Mouse (Mus musculus) right cerebral cortex, postnatal 36 days (tissue): ENCODE results near the gene Anxa3.

ENCODE experiments used
- DNase-seq, 2 experiments: peaks; one replicate each; pipeline ENCODE4 v3.0.0; 2022; ENCODE audit warnings: low spot score in 2 of 2, mixed read lengths in 1 of 2

The Anxa3 gene

GRCm38 (mm10) chr5:96847986-96848385, 54.8 kb downstream of the Anxa3 start:
- DNase-seq, result no peak

GRCm38 (mm10) chr5:96848386-96848785, 55.2 kb downstream of the Anxa3 start:
- DNase-seq, result no peak

- no peak for DNase-seq
Measured at GRCm38 (mm10) chr5:96849232-96849631, 56.1 kb downstream of the Anxa3 start.

GRCm38 (mm10) chr5:96853451-96853850, 60.3 kb downstream of the Anxa3 start:
- DNase-seq, result no peak

GRCm38 (mm10) chr5:96854350-96854749, 61.2 kb downstream of the Anxa3 start:
- no peak for DNase-seq

GRCm38 (mm10) chr5:96859938-96860337, 66.8 kb downstream of the Anxa3 start:
- DNase-seq, result no peak

- no peak for DNase-seq
Measured at GRCm38 (mm10) chr5:96867171-96867570, 74.0 kb downstream of the Anxa3 start.

GRCm38 (mm10) chr5:96868893-96869292, 75.8 kb downstream of the Anxa3 start:
- DNase-seq, result no peak

- DNase-seq, result no peak
Measured at GRCm38 (mm10) chr5:96870996-96871395, 77.9 kb downstream of the Anxa3 start.

GRCm38 (mm10) chr5:96878178-96878577, 85.0 kb downstream of the Anxa3 start:
- DNase-seq, result no peak

GRCm38 (mm10) chr5:96878851-96879540, 85.9 kb downstream of the Anxa3 start:
- DNase-seq, result no peak

GRCm38 (mm10) chr5:96880231-96880630, 87.1 kb downstream of the Anxa3 start:
- DNase-seq, result no peak

GRCm38 (mm10) chr5:96881118-96881517, 88.0 kb downstream of the Anxa3 start:
- DNase-seq, result no peak

GRCm38 (mm10) chr5:96881613-96882012, 88.5 kb downstream of the Anxa3 start:
- no peak for DNase-seq

- DNase-seq, result no peak
Measured at GRCm38 (mm10) chr5:96885202-96885601, 92.1 kb downstream of the Anxa3 start.

- no peak for DNase-seq
Measured at GRCm38 (mm10) chr5:96888396-96888795, 95.3 kb downstream of the Anxa3 start.

- DNase-seq, result peak; percentile 18 to 19
Measured at GRCm38 (mm10) chr5:96890367-96890766, 97.2 kb downstream of the Anxa3 start.
